Mouse (Mus musculus) hindbrain, embryonic 16.5 days (tissue): ENCODE measurements around the gene Ssr3. TPM values are rescaled to one million over a fixed set of nuclear protein-coding genes. Genes with fewer than 3 reads are reported as not detected.

Source experiments
- ATAC-seq: fragments of 200-750 bp; cut with Nextera tagmentation; 2 replicates; pipeline ENCODE4 v1.8.0; 2017; ENCODE audit warnings: moderate TSS enrichment, moderate library complexity
- H3K27ac ChIP-seq: fragments of 300-500 bp; sonication (generic); 2 replicates; pipeline ENCODE4 v1.5.1; 2014; ENCODE audit warnings: low read depth, mild to moderate bottlenecking, control low read depth, low read length, moderate library complexity
- H3K27me3 ChIP-seq: fragments of 300-500 bp; sonication (generic); replicated peaks from 2 replicates; pipeline ENCODE4 v1.6.1; 2014; ENCODE audit warnings: low read length; ENCODE audit not compliant: control insufficient read depth, insufficient read depth
- H3K36me3 ChIP-seq: fragments of 300-500 bp; sonication (generic); 2 replicates; pipeline ENCODE4 v1.6.1; 2014; ENCODE audit warnings: mild to moderate bottlenecking, low read length, moderate library complexity, mixed read lengths; ENCODE audit not compliant: control insufficient read depth, insufficient read depth
- H3K4me1 ChIP-seq: fragments of 300-500 bp; sonication (generic); 2 replicates; pipeline ENCODE4 v1.6.1; 2014; ENCODE audit warnings: low read depth, low read length; ENCODE audit not compliant: control insufficient read depth, insufficient read depth
- H3K4me2 ChIP-seq: fragments of 300-500 bp; sonication (generic); 2 replicates; pipeline ENCODE4 v1.6.1; 2014; ENCODE audit warnings: mild to moderate bottlenecking, low read length, control low read depth, moderate library complexity
- H3K4me3 ChIP-seq: fragments of 300-500 bp; sonication (generic); 2 replicates; pipeline ENCODE4 v1.5.1; 2014; ENCODE audit warnings: mild to moderate bottlenecking, low read length, control low read depth, moderate library complexity
- H3K9ac ChIP-seq: fragments of 300-500 bp; sonication (generic); 2 replicates; pipeline ENCODE4 v1.6.1; 2014; ENCODE audit warnings: low read depth, mild to moderate bottlenecking, control low read depth, low read length, moderate library complexity
- H3K9me3 ChIP-seq: fragments of 300-500 bp; sonication (generic); 2 replicates; pipeline ENCODE4 v1.6.1; 2014; ENCODE audit warnings: mild to moderate bottlenecking, low read length, moderate library complexity; ENCODE audit not compliant: control insufficient read depth
- WGBS: fragments of 180-500 bp; shearing (Covaris S2); extraction: QIAGEN DNeasy Blood & Tissue Kit; methylation state at CpG from one replicate; pipeline ENCODE4 v1.1.7; 2014; 5-methylcytosine and 5-hydroxymethylcytosine counted together
- polyA plus RNA-seq: library from polyadenylated mRNA; unstranded; fragments of >200 nt; fragmentation: Nextera tagmentation; extraction: Ambion mirVana; gene quantifications from 2 replicates; pipeline ENCODE4 v1.2.1, GENCODE M21; 2015

The Ssr3 gene
- 171 and 180 TPM in 2 replicates for polyA plus RNA-seq

DNA sequence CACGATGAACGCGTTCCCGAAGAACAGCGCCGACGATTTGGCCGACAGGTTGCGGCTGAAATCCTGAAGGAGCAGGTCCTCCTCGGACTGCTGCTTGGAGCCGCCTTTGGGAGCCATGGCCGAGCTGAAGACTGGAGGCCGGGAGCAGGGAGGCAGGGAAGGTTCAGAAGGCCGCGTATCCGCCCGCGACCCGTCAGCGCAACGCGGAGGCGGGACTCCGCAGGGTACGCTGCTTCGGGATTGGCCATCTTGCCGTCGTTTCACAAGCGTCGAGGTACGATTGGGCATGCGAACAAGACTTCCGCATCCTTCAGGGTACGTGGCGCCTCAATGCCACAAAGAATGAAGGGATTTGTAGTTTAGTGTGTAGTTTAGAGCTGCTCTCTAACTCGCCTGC is at the start of gene Ssr3:
Ssr3 (minus strand) TSS at position 203 of the 397 bp plus-strand sequence.
- peak within 1 kb of the TSS; percentile 68 for H3K4me3 ChIP-seq
- peak within 1 kb of the TSS; percentile 62 for H3K4me2 ChIP-seq
- peak within 1 kb of the TSS; percentile 94 for H3K9ac ChIP-seq
- H3K27ac ChIP-seq, result peak within 1 kb of the TSS; percentile 88
- peaks cover 6% of the 10 kb centered on the region; the same call in 1 of the 2 replicates for H3K36me3 ChIP-seq
- ATAC-seq, result peak; percentile 100
- 1% methylated on average over 36 of the region's 36 CpGs for WGBS
- H3K4me1 ChIP-seq, result peaks cover 8% of the 10 kb centered on the region
- no peaks in the 10 kb centered on the region for H3K27me3 ChIP-seq
- H3K9me3 ChIP-seq, result no peaks in the 10 kb centered on the region

DNA sequence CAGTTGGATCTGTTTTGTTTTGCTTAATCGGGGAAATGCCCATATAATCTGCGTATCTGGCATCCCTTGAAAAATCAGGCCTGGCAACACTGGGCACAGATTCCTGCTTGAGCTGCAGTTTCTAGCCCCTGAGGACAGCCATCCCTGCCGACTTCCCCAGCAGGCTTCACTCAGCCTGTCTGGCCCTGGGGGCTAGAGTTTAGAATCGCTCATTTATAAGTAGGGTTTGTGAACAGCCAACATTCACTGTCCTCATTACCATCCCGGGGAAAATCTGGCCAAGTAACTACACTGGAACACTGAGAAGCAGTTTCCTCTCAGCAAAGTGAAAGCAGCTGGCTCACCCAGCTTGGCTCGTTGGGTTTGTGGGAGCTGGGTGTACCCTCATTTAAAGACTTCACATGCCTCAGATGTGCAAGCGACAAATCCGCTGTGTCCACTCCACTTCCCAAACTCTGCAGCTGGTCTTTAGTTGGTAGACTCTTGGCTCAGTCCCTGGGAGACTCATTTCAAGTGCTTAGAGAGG is 49.2 kb upstream of the Ssr3 start:
- Histone ChIP-seq H3K36me3 (no peaks in the 10 kb centered on the region), H3K27ac (peak overlapping the region; percentile 72), H3K4me1 (peaks cover 8% of the 10 kb centered on the region), H3K4me2 (peak overlapping the region; percentile 36), H3K9ac (no peak overlapping the region), H3K4me3 (no peak overlapping the region), H3K27me3 (no peaks in the 10 kb centered on the region), H3K9me3 (no peaks in the 10 kb centered on the region)
- ATAC-seq, result peak; percentile 94
- 32% methylated on average over 8 of the region's 8 CpGs for WGBS

DNA sequence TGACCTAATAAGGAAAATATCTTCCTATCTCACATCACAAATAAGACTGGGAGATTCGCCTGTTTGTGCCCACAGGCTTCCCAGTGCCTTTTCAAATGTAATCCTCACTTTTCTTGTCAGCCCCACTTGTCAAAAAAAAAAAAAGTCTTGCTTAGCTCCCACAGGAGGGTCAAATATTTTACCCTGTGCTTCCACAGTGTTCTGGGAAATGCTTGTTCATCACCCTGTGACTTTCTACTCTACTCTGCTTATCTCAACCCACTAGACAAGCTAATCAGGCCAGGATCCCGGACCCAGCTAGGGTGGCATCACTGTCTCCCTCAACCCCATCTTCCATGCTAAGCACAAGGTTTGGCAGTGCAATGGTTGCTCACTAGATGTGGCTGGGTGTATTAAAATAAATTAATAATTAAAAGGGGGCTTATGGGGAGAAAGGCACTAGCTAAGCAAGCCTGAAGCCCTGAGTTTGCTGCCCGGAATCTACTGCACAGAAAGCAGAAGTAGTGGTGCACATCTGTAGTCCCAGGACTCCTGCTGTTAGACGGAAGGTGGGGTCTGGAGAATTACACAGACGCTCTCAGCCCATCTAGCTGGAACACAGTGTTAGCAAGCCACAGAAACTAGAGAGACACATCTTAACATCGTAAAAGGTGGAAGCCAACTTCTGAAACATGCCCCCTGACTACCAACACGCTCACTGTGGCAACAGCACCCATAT is 46.2 kb upstream of the Ssr3 start:
- H3K4me3 ChIP-seq, result no peak overlapping the region
- peaks cover 8% of the 10 kb centered on the region for H3K4me1 ChIP-seq

DNA sequence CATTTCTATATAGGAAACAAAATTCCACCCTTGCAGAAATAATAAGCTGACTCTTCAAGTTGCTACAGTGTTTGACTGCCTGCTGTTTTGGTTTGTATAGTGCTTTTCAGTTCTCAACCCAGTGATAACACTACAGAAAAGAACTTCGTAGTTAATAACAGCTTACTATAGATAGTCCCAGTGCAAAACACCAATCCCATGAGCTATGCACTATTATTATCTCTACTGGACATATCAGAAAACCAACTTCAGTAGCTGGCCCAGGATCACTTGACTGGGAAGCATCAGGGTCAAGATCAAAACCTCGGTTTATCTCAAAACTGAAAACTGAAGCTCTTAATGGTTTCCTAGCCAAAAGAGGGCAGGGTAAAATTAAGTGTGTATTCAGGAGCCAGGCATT is 43.4 kb upstream of the Ssr3 start:
- ATAC-seq, result no peak
- Histone ChIP-seq H3K9ac (no peak overlapping the region), H3K4me2 (no peak overlapping the region), H3K9me3 (no peaks in the 10 kb centered on the region), H3K4me3 (no peak overlapping the region), H3K4me1 (no peaks in the 10 kb centered on the region), H3K27ac (no peak overlapping the region), H3K36me3 (no peaks in the 10 kb centered on the region), H3K27me3 (no peaks in the 10 kb centered on the region)
- WGBS, result 58% methylated on average over 2 of the region's 2 CpGs

More for the DNA sequence above, 46.2 kb upstream of the Ssr3 start:
- Histone ChIP-seq H3K36me3 (no peaks in the 10 kb centered on the region), H3K9ac (no peak overlapping the region), H3K27ac (no peak overlapping the region), H3K9me3 (no peaks in the 10 kb centered on the region), H3K4me2 (no peak overlapping the region), H3K27me3 (no peaks in the 10 kb centered on the region)
- no peak for ATAC-seq
- 84% methylated on average over 7 of the region's 7 CpGs for WGBS

DNA sequence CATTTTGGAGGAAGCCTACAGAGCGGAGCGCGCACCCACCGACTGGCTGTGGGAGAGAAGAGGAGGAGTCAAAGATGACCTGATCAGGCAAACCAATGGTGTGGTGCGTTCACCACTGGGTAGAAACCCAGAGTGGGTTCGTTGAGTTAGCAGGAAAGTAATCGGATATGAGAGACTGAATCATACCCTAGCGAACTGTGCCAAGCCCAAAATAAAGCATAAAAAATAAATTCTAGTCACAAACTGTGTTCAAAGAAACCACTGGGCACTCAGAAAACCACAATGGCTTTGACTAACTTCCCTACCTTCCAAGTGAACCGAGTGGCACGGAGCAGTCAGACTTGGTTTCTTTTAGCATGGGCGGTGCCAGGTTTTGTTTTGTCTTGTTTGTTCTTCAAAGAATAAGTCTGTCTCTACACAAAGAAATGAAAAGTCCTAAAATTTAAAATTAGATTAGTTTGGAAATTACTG is 42.7 kb upstream of the Ssr3 start:
- no peak overlapping the region for H3K4me3 ChIP-seq
- H3K9ac ChIP-seq, result no peak overlapping the region
- no peak overlapping the region for H3K27ac ChIP-seq
- 82% methylated on average over 11 of the region's 11 CpGs for WGBS
- H3K9me3 ChIP-seq, result no peaks in the 10 kb centered on the region
- ATAC-seq, result no peak
- no peaks in the 10 kb centered on the region for H3K36me3 ChIP-seq
- no peaks in the 10 kb centered on the region for H3K4me1 ChIP-seq
- H3K27me3 ChIP-seq, result no peaks in the 10 kb centered on the region
- no peak overlapping the region for H3K4me2 ChIP-seq

DNA sequence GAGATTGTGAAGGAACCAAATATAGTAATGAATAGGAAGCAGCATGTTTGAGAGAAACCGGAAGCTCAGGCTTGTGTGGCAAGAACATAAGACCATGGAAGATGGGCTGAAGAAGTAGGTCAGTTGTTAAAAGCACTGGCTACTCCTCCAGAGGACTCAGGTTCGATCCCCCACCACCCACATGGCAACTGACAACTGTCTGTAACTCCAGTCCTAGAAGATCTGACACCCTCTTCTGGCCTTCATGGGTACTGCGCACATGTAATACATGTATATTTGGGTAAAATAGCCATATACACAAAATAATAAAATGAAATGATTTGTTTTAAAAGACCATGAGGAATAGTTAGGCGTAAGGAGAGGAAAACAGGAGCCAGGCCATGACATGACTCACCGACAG is 39.8 kb upstream of the Ssr3 start:
- no peak for ATAC-seq
- no peaks in the 10 kb centered on the region for H3K4me1 ChIP-seq
- no peaks in the 10 kb centered on the region for H3K27me3 ChIP-seq
- no peak overlapping the region for H3K4me2 ChIP-seq
- H3K36me3 ChIP-seq, result no peaks in the 10 kb centered on the region
- H3K9ac ChIP-seq, result no peak overlapping the region
- H3K27ac ChIP-seq, result no peak overlapping the region
- no peaks in the 10 kb centered on the region for H3K9me3 ChIP-seq
- no peak overlapping the region for H3K4me3 ChIP-seq
- 93% methylated on average over 5 of the region's 5 CpGs for WGBS

DNA sequence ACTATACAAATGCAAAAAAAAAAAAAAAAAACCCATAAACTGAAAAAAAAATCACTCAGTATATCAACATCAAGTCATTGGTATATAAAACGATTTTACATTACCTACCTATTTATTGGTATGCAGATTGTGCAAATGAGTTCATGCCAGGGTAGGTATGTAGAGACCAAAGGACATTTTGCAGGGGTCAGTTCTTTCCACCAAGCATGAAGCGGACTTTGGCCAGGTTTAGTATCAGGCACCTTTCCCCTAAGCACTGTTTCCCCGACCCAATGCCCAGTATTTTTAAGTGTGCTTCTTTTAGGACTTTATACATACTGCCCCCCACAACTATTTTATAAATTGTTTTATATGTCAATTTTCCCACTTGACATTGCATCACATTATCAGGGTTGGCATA is 27.3 kb upstream of the Ssr3 start:
- no peak for ATAC-seq
- no peak overlapping the region for H3K4me2 ChIP-seq
- no peaks in the 10 kb centered on the region for H3K9me3 ChIP-seq
- H3K36me3 ChIP-seq, result no peaks in the 10 kb centered on the region
- H3K9ac ChIP-seq, result no peak overlapping the region
- no peak overlapping the region for H3K27ac ChIP-seq
- no peaks in the 10 kb centered on the region for H3K27me3 ChIP-seq
- H3K4me3 ChIP-seq, result no peak overlapping the region
- WGBS, result 88% methylated on average over 3 of the region's 3 CpGs
- H3K4me1 ChIP-seq, result no peaks in the 10 kb centered on the region

DNA sequence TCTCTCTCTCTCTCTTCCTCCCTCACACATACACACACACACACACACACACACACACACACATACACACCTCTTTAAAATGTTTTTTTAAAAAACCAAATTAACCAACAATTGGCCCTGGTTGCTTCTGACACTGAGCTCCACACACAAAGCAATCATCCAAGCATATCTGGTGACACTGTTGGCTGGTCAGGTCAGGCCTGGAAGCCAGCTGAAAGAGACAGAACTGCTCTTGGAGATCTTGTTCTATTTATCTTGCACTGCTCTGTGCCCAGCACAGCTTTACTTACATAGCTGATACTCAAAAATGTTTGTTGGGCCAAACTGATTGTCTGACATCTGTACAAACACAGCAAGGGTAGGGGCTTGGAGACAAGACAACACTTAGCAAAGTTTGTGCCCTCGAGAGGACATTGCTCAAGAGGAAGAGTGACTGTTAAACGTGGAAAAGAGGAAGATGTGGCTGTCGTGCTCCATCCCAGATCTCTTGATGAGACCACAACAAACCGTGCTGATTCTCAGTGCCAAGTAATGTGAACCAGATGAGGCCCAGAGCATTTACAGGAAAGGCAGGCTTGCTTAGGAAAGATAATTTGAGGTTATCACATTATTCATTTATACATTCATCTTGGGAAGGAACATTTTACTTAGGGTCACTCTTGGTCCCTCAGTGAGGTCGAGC is 25.6 kb upstream of the Ssr3 start:
- Histone ChIP-seq H3K4me1 (no peaks in the 10 kb centered on the region), H3K36me3 (no peaks in the 10 kb centered on the region), H3K4me2 (no peak overlapping the region), H3K27me3 (no peaks in the 10 kb centered on the region), H3K27ac (no peak overlapping the region), H3K9ac (no peak overlapping the region), H3K9me3 (no peaks in the 10 kb centered on the region), H3K4me3 (no peak overlapping the region)
- WGBS, result 71% methylated on average over 5 of the region's 5 CpGs
- ATAC-seq, result no peak

DNA sequence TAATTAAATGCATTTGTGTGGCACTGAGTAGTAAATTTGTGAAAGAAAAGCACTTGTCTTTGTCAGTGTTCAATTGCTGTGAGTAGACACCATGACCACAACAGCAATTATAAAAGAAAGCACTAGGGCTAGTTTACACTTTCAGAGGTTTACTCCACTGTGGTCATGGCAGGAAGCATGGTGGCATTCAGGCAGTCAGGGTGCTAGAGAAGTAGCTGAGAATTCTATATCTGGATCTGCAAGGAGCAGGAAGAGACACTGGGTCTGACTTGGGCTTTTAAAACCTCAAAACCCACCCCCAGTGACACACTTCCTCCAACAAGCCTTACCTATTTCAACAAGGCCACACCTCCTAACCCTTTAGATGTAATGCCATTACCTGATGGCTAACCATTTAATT is 24.1 kb upstream of the Ssr3 start:
- no peaks in the 10 kb centered on the region for H3K36me3 ChIP-seq
- no peak overlapping the region for H3K4me2 ChIP-seq
- no peaks in the 10 kb centered on the region for H3K4me1 ChIP-seq
- no peak overlapping the region for H3K9ac ChIP-seq
- H3K27ac ChIP-seq, result no peak overlapping the region
- H3K27me3 ChIP-seq, result no peaks in the 10 kb centered on the region
- no peaks in the 10 kb centered on the region for H3K9me3 ChIP-seq
- no peak overlapping the region for H3K4me3 ChIP-seq
- ATAC-seq, result no peak
